Mouse (Mus musculus): ENCODE measurements around the gene Gemin7. TPM values are rescaled to one million over a fixed set of nuclear protein-coding genes. Genes with fewer than 3 reads are reported as not detected.

The Gemin7 gene
- polyA plus RNA-seq, 1 experiment from 2014 or later, result 158 TPM

GRCm38 (mm10) chr7:19552443-19552842 lies 25.0 kb downstream of the Gemin7 start:
- Histone ChIP-seq H3K4me3 (ENCODE audit: low read depth, low read length) (no peak overlapping the region), H3K36me3 (replicated peaks; ENCODE audit: control insufficient read depth, insufficient read depth, low read depth, low read length) (no peaks in the 10 kb centered on the region; the same call in 1 of the 2 replicates), H3K27ac (replicated peaks; ENCODE audit: low read depth, low read length) (no peak overlapping the region), H3K9me3 (replicated peaks; ENCODE audit: control insufficient read depth, low read length) (no peaks in the 10 kb centered on the region), H3K4me1 (ENCODE audit: control insufficient read depth, insufficient read depth, low read length) (no peaks in the 10 kb centered on the region), H3K4me2 (ENCODE audit: low read depth, low read length) (no peak overlapping the region), H3K27me3 (ENCODE audit: control insufficient read depth, insufficient read depth, low read length) (no peaks in the 10 kb centered on the region), H3K9ac (replicated peaks; ENCODE audit: low read length) (no peak overlapping the region)
- no peak for DNase-seq (ENCODE audit: low spot score)
- no peak for ATAC-seq (replicated peaks; ENCODE audit: insufficient number of reproducible peaks, low FRiP score, low TSS enrichment, low read depth)
- WGBS, result 79% methylated on average over 2 of the region's 2 CpGs

GRCm38 (mm10) chr7:19551634-19552033 lies 25.8 kb downstream of the Gemin7 start:
- H3K27ac ChIP-seq (replicated peaks; ENCODE audit: low read depth, low read length), result no peak overlapping the region
- no peaks in the 10 kb centered on the region for H3K9me3 ChIP-seq (replicated peaks; ENCODE audit: control insufficient read depth, low read length)
- H3K4me3 ChIP-seq (ENCODE audit: low read depth, low read length), result no peak overlapping the region
- no peak for DNase-seq (ENCODE audit: low spot score)
- no peak overlapping the region for H3K4me2 ChIP-seq (ENCODE audit: low read depth, low read length)
- H3K36me3 ChIP-seq (replicated peaks; ENCODE audit: control insufficient read depth, insufficient read depth, low read depth, low read length), result no peaks in the 10 kb centered on the region; the same call in 1 of the 2 replicates
- no peak for ATAC-seq (replicated peaks; ENCODE audit: insufficient number of reproducible peaks, low FRiP score, low TSS enrichment, low read depth)
- 86% methylated on average over 5 of the region's 5 CpGs for WGBS
- no peaks in the 10 kb centered on the region for H3K4me1 ChIP-seq (ENCODE audit: control insufficient read depth, insufficient read depth, low read length)
- no peak overlapping the region for H3K9ac ChIP-seq (replicated peaks; ENCODE audit: low read length)
- no peaks in the 10 kb centered on the region for H3K27me3 ChIP-seq (ENCODE audit: control insufficient read depth, insufficient read depth, low read length)

GRCm38 (mm10) chr7:19549394-19549793 lies 28.0 kb downstream of the Gemin7 start:
- no peak overlapping the region for H3K27ac ChIP-seq (replicated peaks; ENCODE audit: low read depth, low read length)
- H3K9me3 ChIP-seq (replicated peaks; ENCODE audit: control insufficient read depth, low read length), result no peaks in the 10 kb centered on the region
- no peaks in the 10 kb centered on the region for H3K27me3 ChIP-seq (ENCODE audit: control insufficient read depth, insufficient read depth, low read length)
- no peak overlapping the region for H3K4me3 ChIP-seq (ENCODE audit: low read depth, low read length)
- no peaks in the 10 kb centered on the region; the same call in 1 of the 2 replicates for H3K36me3 ChIP-seq (replicated peaks; ENCODE audit: control insufficient read depth, insufficient read depth, low read depth, low read length)
- no peak overlapping the region for H3K4me2 ChIP-seq (ENCODE audit: low read depth, low read length)
- 89% methylated on average over 10 of the region's 10 CpGs for WGBS
- ATAC-seq (replicated peaks; ENCODE audit: insufficient number of reproducible peaks, low FRiP score, low TSS enrichment, low read depth), result no peak
- no peak overlapping the region for H3K9ac ChIP-seq (replicated peaks; ENCODE audit: low read length)
- DNase-seq (ENCODE audit: low spot score), result no peak
- H3K4me1 ChIP-seq (ENCODE audit: control insufficient read depth, insufficient read depth, low read length), result no peaks in the 10 kb centered on the region

DNA sequence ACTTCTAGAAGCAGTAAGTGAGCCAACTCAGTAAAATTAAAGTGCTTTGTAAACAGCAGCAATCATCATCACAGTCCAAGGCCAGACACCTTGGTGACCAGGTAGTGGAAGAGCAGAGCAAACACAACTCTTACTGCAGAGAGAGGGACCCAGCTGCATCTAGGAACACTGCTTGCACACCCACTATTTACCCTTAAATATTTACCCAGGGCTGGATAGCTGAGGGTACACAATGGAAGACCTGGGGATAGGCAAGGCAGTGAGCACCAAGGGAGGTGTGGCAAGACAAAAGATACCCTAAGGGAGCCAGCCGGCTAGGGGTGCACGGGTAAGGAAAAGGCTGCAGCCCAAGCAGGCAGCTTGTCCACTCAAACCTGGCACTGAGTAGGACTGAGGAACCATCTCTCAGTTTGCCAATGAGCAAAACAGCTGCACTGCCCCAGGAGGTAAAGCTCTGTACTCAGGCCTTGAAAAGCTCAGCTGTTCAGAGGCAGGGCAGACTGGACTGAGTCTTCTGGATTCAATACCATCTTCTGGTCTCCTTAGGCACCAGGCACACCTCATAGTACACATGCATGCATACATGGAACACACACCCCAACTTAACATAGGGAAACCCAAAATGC lies 29.9 kb downstream of the Gemin7 start:
- Histone ChIP-seq H3K9ac (replicated peaks; ENCODE audit: low read length) (no peak overlapping the region), H3K27ac (replicated peaks; ENCODE audit: low read depth, low read length) (no peak overlapping the region), H3K4me1 (ENCODE audit: control insufficient read depth, insufficient read depth, low read length) (no peaks in the 10 kb centered on the region), H3K36me3 (replicated peaks; ENCODE audit: control insufficient read depth, insufficient read depth, low read depth, low read length) (no peaks in the 10 kb centered on the region), H3K4me3 (ENCODE audit: low read depth, low read length) (no peak overlapping the region), H3K27me3 (ENCODE audit: control insufficient read depth, insufficient read depth, low read length) (no peaks in the 10 kb centered on the region), H3K9me3 (replicated peaks; ENCODE audit: control insufficient read depth, low read length) (no peaks in the 10 kb centered on the region), H3K4me2 (ENCODE audit: low read depth, low read length) (no peak overlapping the region)
- no peak for ATAC-seq (replicated peaks; ENCODE audit: insufficient number of reproducible peaks, low FRiP score, low TSS enrichment, low read depth)
- 72% methylated on average over 2 of the region's 2 CpGs for WGBS
- no peak for DNase-seq (ENCODE audit: low spot score)

GRCm38 (mm10) chr7:19546007-19546406 lies 31.4 kb downstream of the Gemin7 start:
- WGBS, result 64% methylated on average over 3 of the region's 3 CpGs
- Histone ChIP-seq H3K27ac (replicated peaks; ENCODE audit: low read depth, low read length) (no peak overlapping the region), H3K27me3 (ENCODE audit: control insufficient read depth, insufficient read depth, low read length) (no peaks in the 10 kb centered on the region), H3K4me1 (ENCODE audit: control insufficient read depth, insufficient read depth, low read length) (no peaks in the 10 kb centered on the region), H3K9me3 (replicated peaks; ENCODE audit: control insufficient read depth, low read length) (no peaks in the 10 kb centered on the region), H3K9ac (replicated peaks; ENCODE audit: low read length) (no peak overlapping the region), H3K4me3 (ENCODE audit: low read depth, low read length) (no peak overlapping the region), H3K36me3 (replicated peaks; ENCODE audit: control insufficient read depth, insufficient read depth, low read depth, low read length) (no peaks in the 10 kb centered on the region), H3K4me2 (ENCODE audit: low read depth, low read length) (no peak overlapping the region)
- ATAC-seq (replicated peaks; ENCODE audit: insufficient number of reproducible peaks, low FRiP score, low TSS enrichment, low read depth) (no peak), DNase-seq (ENCODE audit: low spot score) (no peak)

GRCm38 (mm10) chr7:19543584-19543983 lies 33.8 kb downstream of the Gemin7 start:
- no peaks in the 10 kb centered on the region for H3K9me3 ChIP-seq (replicated peaks; ENCODE audit: control insufficient read depth, low read length)
- no peak for ATAC-seq (replicated peaks; ENCODE audit: insufficient number of reproducible peaks, low FRiP score, low TSS enrichment, low read depth)
- no peaks in the 10 kb centered on the region for H3K36me3 ChIP-seq (replicated peaks; ENCODE audit: control insufficient read depth, insufficient read depth, low read depth, low read length)
- DNase-seq (ENCODE audit: low spot score), result peak; percentile 40
- no peak overlapping the region for H3K27ac ChIP-seq (replicated peaks; ENCODE audit: low read depth, low read length)
- no peak overlapping the region for H3K9ac ChIP-seq (replicated peaks; ENCODE audit: low read length)
- no peaks in the 10 kb centered on the region for H3K4me1 ChIP-seq (ENCODE audit: control insufficient read depth, insufficient read depth, low read length)
- WGBS, result 59% methylated on average over 6 of the region's 6 CpGs
- no peaks in the 10 kb centered on the region for H3K27me3 ChIP-seq (ENCODE audit: control insufficient read depth, insufficient read depth, low read length)
- H3K4me3 ChIP-seq (ENCODE audit: low read depth, low read length), result no peak overlapping the region
- H3K4me2 ChIP-seq (ENCODE audit: low read depth, low read length), result no peak overlapping the region

DNA sequence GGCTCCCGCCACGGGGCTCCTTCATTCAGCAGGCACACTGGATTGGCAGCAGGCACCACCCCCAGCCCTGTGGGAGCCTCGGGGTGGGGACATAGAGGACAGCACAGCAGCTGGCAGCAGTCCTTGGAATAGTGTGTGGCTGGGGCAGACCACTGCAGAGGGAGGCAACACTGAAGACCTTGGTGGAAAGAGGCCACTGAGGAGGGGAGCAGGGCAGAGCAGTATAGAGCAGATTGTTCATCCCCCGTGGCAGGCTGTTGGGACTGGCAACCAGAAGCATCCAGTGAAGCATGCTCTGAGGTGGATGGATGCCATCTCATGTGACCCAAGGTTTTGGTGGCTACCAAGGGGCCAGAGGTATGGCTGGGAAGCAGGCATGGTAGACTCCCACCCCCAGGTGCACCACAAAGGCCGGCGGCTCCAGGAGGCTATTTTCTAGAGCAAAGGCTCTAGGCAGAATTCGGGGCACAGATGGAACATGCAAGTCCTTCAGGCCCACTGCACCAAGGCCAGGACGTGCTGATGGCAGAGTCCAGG lies 35.2 kb downstream of the Gemin7 start:
- no peaks in the 10 kb centered on the region for H3K9me3 ChIP-seq (replicated peaks; ENCODE audit: control insufficient read depth, low read length)
- no peak overlapping the region for H3K9ac ChIP-seq (replicated peaks; ENCODE audit: low read length)
- ATAC-seq (replicated peaks; ENCODE audit: insufficient number of reproducible peaks, low FRiP score, low TSS enrichment, low read depth) (peak; percentile 44; the same call in 1 of the 2 replicates), DNase-seq (ENCODE audit: low spot score) (no peak)
- WGBS, result 76% methylated on average over 8 of the region's 8 CpGs
- no peaks in the 10 kb centered on the region for H3K4me1 ChIP-seq (ENCODE audit: control insufficient read depth, insufficient read depth, low read length)
- H3K27ac ChIP-seq (replicated peaks; ENCODE audit: low read depth, low read length), result no peak overlapping the region
- H3K4me3 ChIP-seq (ENCODE audit: low read depth, low read length), result no peak overlapping the region
- no peaks in the 10 kb centered on the region for H3K36me3 ChIP-seq (replicated peaks; ENCODE audit: control insufficient read depth, insufficient read depth, low read depth, low read length)
- no peak overlapping the region for H3K4me2 ChIP-seq (ENCODE audit: low read depth, low read length)
- H3K27me3 ChIP-seq (ENCODE audit: control insufficient read depth, insufficient read depth, low read length), result no peaks in the 10 kb centered on the region

GRCm38 (mm10) chr7:19541681-19542154 lies 35.7 kb downstream of the Gemin7 start:
- H3K9ac ChIP-seq (replicated peaks; ENCODE audit: low read length), result no peak overlapping the region
- DNase-seq (ENCODE audit: low spot score), result no peak
- 0 out of 2 replicates have a peak, but pooled peaks have one; percentile 7 for ATAC-seq (replicated peaks; ENCODE audit: insufficient number of reproducible peaks, low FRiP score, low TSS enrichment, low read depth)
- WGBS, result 82% methylated on average over 7 of the region's 7 CpGs
- no peaks in the 10 kb centered on the region for H3K36me3 ChIP-seq (replicated peaks; ENCODE audit: control insufficient read depth, insufficient read depth, low read depth, low read length)
- no peaks in the 10 kb centered on the region for H3K9me3 ChIP-seq (replicated peaks; ENCODE audit: control insufficient read depth, low read length)
- no peaks in the 10 kb centered on the region for H3K27me3 ChIP-seq (ENCODE audit: control insufficient read depth, insufficient read depth, low read length)
- H3K4me1 ChIP-seq (ENCODE audit: control insufficient read depth, insufficient read depth, low read length), result no peaks in the 10 kb centered on the region
- no peak overlapping the region for H3K4me3 ChIP-seq (ENCODE audit: low read depth, low read length)
- H3K4me2 ChIP-seq (ENCODE audit: low read depth, low read length), result no peak overlapping the region
- H3K27ac ChIP-seq (replicated peaks; ENCODE audit: low read depth, low read length), result no peak overlapping the region
